12 mouse cellular contexts compared by ENCODE assay signal in the genomic region with DNA sequence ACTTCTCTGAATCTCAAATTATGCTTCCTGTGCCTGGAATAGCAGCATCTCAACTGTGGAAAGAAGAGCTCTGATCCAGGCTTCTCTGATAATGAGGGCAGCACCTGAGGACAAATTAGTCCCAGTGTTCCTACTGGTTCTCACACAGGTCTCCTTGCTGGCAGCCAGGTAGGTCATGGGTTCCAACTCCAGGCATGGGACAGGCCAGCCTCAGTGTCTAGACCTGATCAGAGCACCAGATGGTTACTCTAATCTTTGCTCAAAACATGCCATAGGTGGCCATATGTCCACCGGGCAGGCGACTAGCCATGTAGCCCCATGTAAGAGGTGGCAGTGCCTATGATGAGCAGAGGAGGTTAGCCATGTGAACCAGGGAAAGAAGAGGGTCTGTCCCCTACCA.
"Had no signal": no experiment of that assay in that cellular context is flagged by ENCODE, and none has a peak within 500 bp of the region (broad histone marks: within the 10 kb centered on the region; RNA-seq: fewer than 3 reads in every experiment).

No protein-coding gene starts in this region.

- DNase-seq: gastrocnemius, postnatal 14 days; gastrocnemius, postnatal 36 days; heart, adult 18-20 months; heart, postnatal 10 days; kidney, adult 11 months; kidney, adult 2 months; kidney, adult 9 months; kidney, postnatal 14 days; kidney, postnatal 36 days; layer of hippocampus, adult 9-11 months; layer of hippocampus, postnatal 36 days; left cerebral cortex, postnatal 4 days had no signal
